Mouse (Mus musculus) lung, postnatal 0 days (tissue): Measurements from ENCODE around the gene Ablim1. TPM values are rescaled to one million over a fixed set of nuclear protein-coding genes. Genes with fewer than 3 reads are reported as not detected.
A peak's percentile ranks its signal among the peaks of the same experiment; 100 is the strongest.

ENCODE experiments used
- ATAC-seq: fragments of 200-750 bp; cut with Nextera tagmentation; 2 replicates; pipeline ENCODE4 v1.8.0; 2017; ENCODE audit warnings: moderate library complexity
- DNase-seq: peaks from one replicate; pipeline ENCODE4 v3.0.0-alpha.2; 2016; ENCODE audit warnings: low spot score
- H3K27ac ChIP-seq: fragments of 300-500 bp; sonication (generic); 2 replicates; pipeline ENCODE4 v1.5.1; 2014; ENCODE audit warnings: antibody characterized with exemption, mild to moderate bottlenecking, low read length, mixed read lengths
- H3K27me3 ChIP-seq: fragments of 300-500 bp; sonication (generic); replicated peaks from 2 replicates; pipeline ENCODE4 v1.6.1; 2014; ENCODE audit warnings: low read length, mixed read lengths; ENCODE audit not compliant: insufficient read depth
- H3K36me3 ChIP-seq: fragments of 300-500 bp; sonication (generic); 2 replicates; pipeline ENCODE4 v1.6.1; 2014; ENCODE audit warnings: low read length, mixed read lengths; ENCODE audit not compliant: insufficient read depth
- H3K4me1 ChIP-seq: fragments of 300-500 bp; sonication (generic); 2 replicates; pipeline ENCODE4 v1.6.1; 2014; ENCODE audit warnings: antibody characterized with exemption, low read depth, low read length, mixed read lengths; ENCODE audit not compliant: insufficient read depth
- H3K4me2 ChIP-seq: fragments of 300-500 bp; sonication (generic); replicated peaks from 2 replicates; pipeline ENCODE4 v1.6.1; 2014; ENCODE audit warnings: low read depth, mild to moderate bottlenecking, low read length, moderate library complexity, mixed read lengths
- H3K4me3 ChIP-seq: fragments of 300-500 bp; sonication (generic); 2 replicates; pipeline ENCODE4 v1.5.1; 2014; ENCODE audit warnings: low read depth, low read length
- H3K9ac ChIP-seq: fragments of 300-500 bp; sonication (generic); replicated peaks from 2 replicates; pipeline ENCODE4 v1.6.1; 2014; ENCODE audit warnings: low read depth, mild to moderate bottlenecking
- H3K9me3 ChIP-seq: fragments of 300-500 bp; sonication (generic); 2 replicates; pipeline ENCODE4 v1.6.1; 2016; ENCODE audit warnings: low read length, mixed read lengths
- CTCF ChIP-seq: IDR thresholded peaks from 2 replicates; pipeline ENCODE4 v1.5.1; 2016; ENCODE audit warnings: antibody characterized with exemption, mild to moderate bottlenecking
- EP300 ChIP-seq: IDR thresholded peaks from 2 replicates; pipeline ENCODE4 v1.6.1; 2016; ENCODE audit warnings: antibody characterized with exemption, mild to moderate bottlenecking, control low read depth
- WGBS: fragments of 180-500 bp; shearing (Covaris S2); extraction: QIAGEN DNeasy Blood & Tissue Kit; methylation state at CpG from one replicate; pipeline ENCODE4 v1.1.7; 2014; 5-methylcytosine and 5-hydroxymethylcytosine counted together
- polyA plus RNA-seq: library from polyadenylated mRNA; unstranded; fragments of >200 nt; fragmentation: Nextera tagmentation; extraction: Ambion mirVana; gene quantifications from 2 replicates; pipeline ENCODE4 v1.2.1, GENCODE M21; 2015

Gene Ablim1
- polyA plus RNA-seq, 1 experiment from 2014 or later: 50.1 TPM

DNA sequence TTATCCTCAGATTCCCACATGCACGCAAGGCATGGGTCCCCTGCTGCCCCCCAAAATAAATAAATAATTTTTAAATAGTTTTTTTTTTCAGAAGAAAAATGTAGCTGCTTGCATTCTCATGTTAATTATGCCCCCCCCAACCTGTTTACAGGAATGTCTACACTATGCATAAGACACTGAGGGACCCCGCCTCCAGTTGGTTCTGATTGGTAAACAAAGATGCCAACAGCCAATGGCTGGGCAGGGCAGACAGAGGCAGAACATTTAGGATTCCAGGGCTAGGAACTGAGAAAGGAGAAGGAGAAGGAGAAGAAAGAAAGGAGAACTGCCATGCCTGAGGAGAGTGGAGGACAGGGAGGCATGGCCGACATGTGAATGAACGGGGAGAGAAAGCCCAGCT, 18.6 kb upstream of the Ablim1 start:
- Histone ChIP-seq H3K27me3 (no peaks in the 10 kb centered on the region), H3K4me1 (no peaks in the 10 kb centered on the region), H3K4me2 (no peak overlapping the region), H3K9me3 (no peaks in the 10 kb centered on the region), H3K36me3 (no peaks in the 10 kb centered on the region), H3K4me3 (no peak overlapping the region), H3K9ac (no peak overlapping the region), H3K27ac (no peak overlapping the region)
- DNase-seq: no peak
- no peak for ATAC-seq
- 90% methylated on average over 4 of the region's 4 CpGs for WGBS
- TF ChIP-seq EP300 (no peak), CTCF (no peak)

DNA sequence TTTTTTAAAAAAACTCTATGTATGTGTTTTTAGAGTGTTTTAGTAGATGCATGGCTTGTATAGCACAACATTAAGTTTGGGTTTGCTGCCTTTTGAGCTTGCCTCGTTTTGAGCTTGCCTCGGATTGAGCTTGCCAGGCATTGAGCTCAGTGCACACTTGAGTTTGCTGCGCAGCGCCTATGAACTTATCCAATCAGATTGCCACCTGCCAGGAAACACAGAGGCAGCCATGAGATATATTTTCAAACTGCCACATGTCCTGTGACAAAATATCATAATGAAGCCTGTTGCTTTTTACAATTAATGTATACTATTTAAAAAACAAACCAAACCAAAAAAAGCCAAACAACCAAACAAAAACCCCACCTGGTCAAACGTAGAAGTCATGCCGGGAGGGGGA, 16.5 kb upstream of the Ablim1 start:
- Histone ChIP-seq H3K4me2 (no peak overlapping the region), H3K27ac (no peak overlapping the region), H3K27me3 (no peaks in the 10 kb centered on the region), H3K4me1 (no peaks in the 10 kb centered on the region), H3K36me3 (no peaks in the 10 kb centered on the region), H3K4me3 (no peak overlapping the region), H3K9me3 (no peaks in the 10 kb centered on the region), H3K9ac (no peak overlapping the region)
- no peak for DNase-seq
- no peak for ATAC-seq
- WGBS: 81% methylated on average over 6 of the region's 6 CpGs
- TF ChIP-seq EP300: no peak
- no peak for TF ChIP-seq CTCF

DNA sequence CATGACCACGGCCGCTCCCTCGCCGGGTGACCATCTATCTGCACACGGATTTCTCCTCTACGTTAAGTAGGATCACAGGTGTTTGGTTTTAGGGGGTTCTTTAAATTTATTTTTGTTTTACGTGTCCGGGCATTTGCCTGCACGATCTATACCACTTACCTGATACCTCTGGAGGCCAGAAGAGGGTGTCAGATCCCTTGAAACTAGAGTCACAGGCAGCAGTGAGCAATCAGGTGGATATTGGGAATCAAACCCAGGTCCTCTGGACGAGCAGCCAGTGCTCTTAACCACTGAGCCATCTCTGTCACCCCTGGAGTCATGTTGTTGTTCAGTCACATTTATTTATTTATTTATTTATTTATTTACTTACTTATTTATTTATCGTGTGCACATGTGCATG, 15.6 kb upstream of the Ablim1 start:
- TF ChIP-seq CTCF: peak; percentile 43
- TF ChIP-seq EP300: no peak
- no peak overlapping the region for H3K4me2 ChIP-seq
- H3K36me3 ChIP-seq: no peaks in the 10 kb centered on the region
- 74% methylated on average over 11 of the region's 11 CpGs for WGBS
- no peak overlapping the region for H3K27ac ChIP-seq
- no peak overlapping the region for H3K4me3 ChIP-seq
- H3K4me1 ChIP-seq: no peaks in the 10 kb centered on the region
- DNase-seq (no peak), ATAC-seq (no peak)
- no peaks in the 10 kb centered on the region for H3K9me3 ChIP-seq
- no peaks in the 10 kb centered on the region for H3K27me3 ChIP-seq
- H3K9ac ChIP-seq: no peak overlapping the region

DNA sequence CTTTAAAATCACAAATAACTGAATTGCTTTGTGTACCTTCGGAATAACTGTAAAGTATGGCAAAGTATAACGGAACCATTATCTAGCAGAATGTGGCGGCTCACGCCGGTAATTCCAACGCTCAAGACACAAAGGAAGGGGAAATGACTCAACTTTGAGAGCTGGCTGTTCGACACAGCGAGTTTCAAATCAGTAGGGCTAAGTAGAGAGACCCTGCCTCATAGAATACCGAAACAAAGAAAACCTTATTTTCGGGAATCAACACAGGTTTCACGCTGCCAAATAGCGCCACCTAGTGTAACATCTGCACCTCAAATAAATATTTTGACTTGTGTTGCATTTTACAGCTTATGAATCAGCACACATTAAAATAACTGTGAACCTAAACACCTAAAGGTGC, 14.1 kb upstream of the Ablim1 start:
- TF ChIP-seq EP300: no peak
- peak; percentile 80 for TF ChIP-seq CTCF
- no peak overlapping the region for H3K27ac ChIP-seq
- ATAC-seq (no peak), DNase-seq (peak; percentile 72)
- H3K9ac ChIP-seq: no peak overlapping the region
- H3K36me3 ChIP-seq: no peaks in the 10 kb centered on the region
- H3K4me1 ChIP-seq: no peaks in the 10 kb centered on the region
- no peaks in the 10 kb centered on the region for H3K27me3 ChIP-seq
- no peaks in the 10 kb centered on the region for H3K9me3 ChIP-seq
- H3K4me2 ChIP-seq: no peak overlapping the region
- H3K4me3 ChIP-seq: no peak overlapping the region
- 51% methylated on average over 12 of the region's 12 CpGs for WGBS

DNA sequence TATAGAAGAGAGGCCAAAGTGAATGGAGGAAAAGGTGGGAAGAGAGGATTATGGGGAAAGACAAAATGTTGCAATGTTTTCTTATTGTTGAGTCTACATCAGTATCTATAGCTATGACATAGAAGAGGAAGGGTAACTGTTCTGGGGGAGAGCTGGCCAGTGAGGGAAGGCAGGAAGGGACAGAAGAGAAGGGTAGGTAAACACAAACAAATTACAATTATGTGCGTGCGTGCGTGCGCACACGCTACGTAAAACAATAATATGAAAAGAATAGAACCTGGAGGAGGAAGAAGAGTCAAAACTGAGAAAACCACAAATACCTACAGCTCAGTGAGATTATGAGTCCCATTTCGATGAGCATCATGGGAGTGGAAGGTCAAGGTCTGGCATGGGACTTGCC, 13.6 kb upstream of the Ablim1 start:
- Histone ChIP-seq H3K9ac (no peak overlapping the region), H3K27me3 (no peaks in the 10 kb centered on the region), H3K4me3 (no peak overlapping the region), H3K27ac (no peak overlapping the region), H3K4me2 (no peak overlapping the region), H3K4me1 (no peaks in the 10 kb centered on the region), H3K9me3 (no peaks in the 10 kb centered on the region), H3K36me3 (no peaks in the 10 kb centered on the region)
- no peak for DNase-seq
- 97% methylated on average over 7 of the region's 7 CpGs for WGBS
- TF ChIP-seq CTCF (no peak), EP300 (no peak)
- ATAC-seq: no peak

DNA sequence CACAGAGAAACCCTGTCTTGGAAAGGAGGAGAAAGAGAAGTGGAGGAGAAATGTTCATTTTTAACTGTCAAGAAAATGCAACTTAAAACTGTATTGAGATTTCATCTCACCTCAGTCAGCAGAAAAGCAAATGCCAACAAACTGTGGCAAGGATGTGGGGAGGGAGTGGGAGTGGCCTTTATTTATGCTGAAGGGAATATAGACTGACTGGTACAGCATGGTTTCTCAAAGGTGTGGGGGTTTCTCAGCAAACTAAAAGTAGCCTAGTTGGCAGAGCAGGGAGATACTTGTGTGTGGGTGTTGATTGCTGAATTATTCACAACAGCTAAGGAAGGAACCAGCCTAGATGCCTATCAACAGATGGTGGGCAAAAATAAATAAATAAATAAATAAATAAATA, 13.0 kb upstream of the Ablim1 start:
- no peak overlapping the region for H3K4me2 ChIP-seq
- no peak overlapping the region for H3K4me3 ChIP-seq
- H3K9ac ChIP-seq: no peak overlapping the region
- no peaks in the 10 kb centered on the region for H3K4me1 ChIP-seq
- H3K36me3 ChIP-seq: no peaks in the 10 kb centered on the region
- TF ChIP-seq EP300 (no peak), CTCF (no peak)
- ATAC-seq (no peak), DNase-seq (no peak)
- no peaks in the 10 kb centered on the region for H3K27me3 ChIP-seq
- H3K9me3 ChIP-seq: no peaks in the 10 kb centered on the region
- H3K27ac ChIP-seq: no peak overlapping the region

DNA sequence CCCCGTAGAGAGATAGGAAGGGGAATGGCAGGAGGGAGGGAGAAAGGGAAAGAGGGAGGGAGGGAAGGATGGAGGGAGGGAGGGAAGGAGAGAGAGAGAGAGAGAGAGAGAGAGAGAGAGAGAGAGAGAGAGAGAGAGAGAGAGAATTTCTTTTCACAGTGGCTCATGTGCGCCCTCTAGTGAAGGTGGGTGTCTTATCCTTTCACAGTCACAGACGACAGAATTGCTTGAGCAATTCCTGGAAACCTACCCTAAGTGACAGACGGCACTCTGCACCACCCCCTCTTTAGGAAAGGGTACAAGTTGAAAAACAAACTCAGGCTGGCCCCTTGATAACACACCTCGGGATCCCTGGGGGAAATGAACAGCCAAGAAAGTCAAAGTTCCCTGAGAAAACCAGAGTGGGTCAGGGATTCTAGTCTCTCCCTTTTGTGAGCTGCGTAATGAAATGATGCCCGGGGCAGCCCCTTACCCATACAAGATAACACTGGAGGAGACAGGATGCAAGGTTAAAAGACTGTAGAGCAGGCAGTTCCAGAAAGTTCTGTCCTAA, 11.1 kb upstream of the Ablim1 start:
- H3K9ac ChIP-seq: no peak overlapping the region
- peak; percentile 87 for DNase-seq
- no peaks in the 10 kb centered on the region for H3K4me1 ChIP-seq
- H3K9me3 ChIP-seq: no peaks in the 10 kb centered on the region
- H3K4me2 ChIP-seq: no peak overlapping the region
- no peaks in the 10 kb centered on the region for H3K27me3 ChIP-seq
- H3K36me3 ChIP-seq: no peaks in the 10 kb centered on the region
- no peak overlapping the region for H3K4me3 ChIP-seq
- TF ChIP-seq EP300: peak; percentile 32; the same call in 1 of the 2 replicates
- peak; percentile 88 for TF ChIP-seq CTCF
- ATAC-seq: peak; percentile 60; the same call in 1 of the 2 replicates
- H3K27ac ChIP-seq: no peak overlapping the region
- 23% methylated on average over 7 of the region's 7 CpGs for WGBS
